Mouse (Mus musculus) intestine, embryonic 14.5 days (tissue): ENCODE measurements around the gene Pdss2. TPM values are rescaled to one million over a fixed set of nuclear protein-coding genes. Genes with fewer than 3 reads are reported as not detected.
"Not testable (repeated sequence)": the region's sequence is repeated elsewhere in the genome, so short reads cannot be mapped to it uniquely, and the experiment has no call there.

Source experiments
- ATAC-seq: fragments of 200-750 bp; cut with Nextera tagmentation; replicated peaks from 2 replicates; pipeline ENCODE4 v1.8.0; 2017; ENCODE audit warnings: low read depth, moderate number of reproducible peaks, moderate TSS enrichment, moderate library complexity; ENCODE audit not compliant: low FRiP score, low TSS enrichment
- DNase-seq: peaks from one replicate; pipeline ENCODE4 v3.0.0-alpha.2; 2018; ENCODE audit warnings: low spot score
- H3K27ac ChIP-seq: fragments of 300-500 bp; sonication (generic); 2 replicates; pipeline ENCODE4 v1.5.1; 2014; ENCODE audit warnings: low read depth, mild to moderate bottlenecking, control low read depth
- H3K27me3 ChIP-seq: fragments of 300-500 bp; sonication (generic); replicated peaks from 2 replicates; pipeline ENCODE4 v1.6.1; 2014; ENCODE audit warnings: low read length, control low read depth; ENCODE audit not compliant: control insufficient read depth, insufficient read depth
- H3K36me3 ChIP-seq: fragments of 300-500 bp; sonication (generic); 2 replicates; pipeline ENCODE4 v1.6.1; 2014; ENCODE audit warnings: low read length, control low read depth; ENCODE audit not compliant: control insufficient read depth, insufficient read depth
- H3K4me1 ChIP-seq: fragments of 300-500 bp; sonication (generic); replicated peaks from 2 replicates; pipeline ENCODE4 v1.6.1; 2014; ENCODE audit warnings: low read length, control low read depth, mixed read lengths; ENCODE audit not compliant: control insufficient read depth, insufficient read depth
- H3K4me2 ChIP-seq: fragments of 300-500 bp; sonication (generic); 2 replicates; pipeline ENCODE4 v1.6.1; 2014; ENCODE audit warnings: low read length
- H3K4me3 ChIP-seq: fragments of 300-500 bp; sonication (generic); 2 replicates; pipeline ENCODE4 v1.5.1; 2014; ENCODE audit warnings: low read depth, low read length, control low read depth, mixed read lengths
- H3K9ac ChIP-seq: fragments of 300-500 bp; sonication (generic); 2 replicates; pipeline ENCODE4 v1.6.1; 2014; ENCODE audit warnings: mild to moderate bottlenecking, low read length
- H3K9me3 ChIP-seq: fragments of 300-500 bp; sonication (generic); 2 replicates; pipeline ENCODE4 v1.6.1; 2016; ENCODE audit warnings: low read length, control low read depth; ENCODE audit not compliant: control insufficient read depth
- WGBS: fragments of 180-500 bp; shearing (Covaris S2); extraction: QIAGEN DNeasy Blood & Tissue Kit; methylation state at CpG from one replicate; pipeline ENCODE4 v1.1.7; 2014; 5-methylcytosine and 5-hydroxymethylcytosine counted together
- polyA plus RNA-seq: library from polyadenylated mRNA; unstranded; fragments of >200 nt; fragmentation: Nextera tagmentation; extraction: Ambion mirVana; gene quantifications from 2 replicates; pipeline ENCODE4 v1.2.1, GENCODE M21; 2014

The Pdss2 gene
- polyA plus RNA-seq, 1 experiment from 2014 or later: 12.2 TPM

- Histone ChIP-seq H3K36me3 (no peaks in the 10 kb centered on the region), H3K27ac (no peak overlapping the region), H3K27me3 (no peaks in the 10 kb centered on the region), H3K9me3 (no peaks in the 10 kb centered on the region), H3K4me3 (no peak overlapping the region), H3K4me2 (no peak overlapping the region), H3K9ac (no peak overlapping the region), H3K4me1 (peaks cover 8% of the 10 kb centered on the region; the same call in 1 of the 2 replicates)
- DNase-seq: no peak
- no peak for ATAC-seq
- 30% methylated on average over 4 of the region's 4 CpGs for WGBS
Observed at GRCm38 (mm10) chr10:43252324-43252723, 31.0 kb downstream of the Pdss2 start.

DNA sequence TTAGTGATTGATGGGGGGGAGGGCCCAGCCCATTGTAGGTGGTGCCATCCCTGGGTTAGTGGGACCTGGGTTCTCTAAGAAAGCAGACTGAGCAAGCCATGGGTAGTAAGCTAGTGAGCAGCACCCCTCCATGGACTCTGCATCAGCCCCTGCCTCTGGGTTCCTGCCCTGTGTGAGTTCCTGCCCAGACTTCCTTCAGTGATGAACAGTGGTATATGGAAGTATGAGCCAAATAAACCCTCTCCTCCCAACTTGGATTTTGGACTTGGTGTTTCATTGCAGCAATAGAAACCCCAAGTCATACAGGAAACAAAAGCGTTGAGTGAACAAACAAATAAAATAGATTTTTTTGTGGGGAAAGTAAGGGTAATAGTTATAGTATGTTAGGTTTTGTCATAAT is 35.7 kb downstream of the Pdss2 start:
- not testable (repeated sequence) for H3K4me3 ChIP-seq, H3K27me3 ChIP-seq, H3K36me3 ChIP-seq, ATAC-seq, H3K27ac ChIP-seq, H3K4me1 ChIP-seq, H3K9ac ChIP-seq, H3K9me3 ChIP-seq, H3K4me2 ChIP-seq, DNase-seq
- no CpG with 5 or more reads among the region's 1 CpGs for WGBS

DNA sequence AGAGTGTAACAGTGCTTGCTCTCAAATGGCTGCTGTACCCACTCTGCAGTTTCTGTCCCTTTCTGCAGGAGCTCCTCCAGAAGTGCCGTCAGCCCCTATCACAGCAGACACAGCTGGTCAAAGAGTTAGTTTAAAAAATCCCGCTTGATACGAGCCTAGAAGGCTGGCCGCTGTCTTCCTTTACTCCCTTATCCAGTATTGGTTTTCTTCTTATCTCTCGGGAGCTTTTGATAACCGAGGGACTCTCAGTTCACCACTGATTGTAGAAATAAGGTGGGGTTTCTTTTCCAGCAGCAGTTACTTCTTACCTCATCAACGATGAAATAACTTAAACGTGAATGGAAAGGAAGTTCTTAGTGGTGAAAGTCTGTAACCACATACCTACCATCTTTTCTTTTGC is 36.2 kb downstream of the Pdss2 start:
- not testable (repeated sequence) for H3K4me2 ChIP-seq, DNase-seq, ATAC-seq

GRCm38 (mm10) chr10:43271318-43271717 is 50.0 kb downstream of the Pdss2 start:
- 77% methylated on average over 2 of the region's 2 CpGs for WGBS
- no peak overlapping the region for H3K4me3 ChIP-seq
- no peak overlapping the region for H3K27ac ChIP-seq
- no peak for DNase-seq
- ATAC-seq: no peak
- H3K27me3 ChIP-seq: no peaks in the 10 kb centered on the region
- H3K9me3 ChIP-seq: no peaks in the 10 kb centered on the region
- no peak overlapping the region for H3K4me2 ChIP-seq
- H3K36me3 ChIP-seq: no peaks in the 10 kb centered on the region
- no peak overlapping the region for H3K9ac ChIP-seq
- no peaks in the 10 kb centered on the region for H3K4me1 ChIP-seq

More for the DNA sequence above, 36.2 kb downstream of the Pdss2 start:
- not testable (repeated sequence) for H3K9me3 ChIP-seq, H3K27me3 ChIP-seq, H3K4me1 ChIP-seq, H3K36me3 ChIP-seq, H3K9ac ChIP-seq, H3K4me3 ChIP-seq, H3K27ac ChIP-seq
- 65% methylated on average over 8 of the region's 8 CpGs for WGBS

- H3K36me3 ChIP-seq: no peaks in the 10 kb centered on the region
- DNase-seq: no peak
- H3K27ac ChIP-seq: no peak overlapping the region
- peaks cover 8% of the 10 kb centered on the region for H3K4me1 ChIP-seq
- H3K9ac ChIP-seq: no peak overlapping the region
- no peak overlapping the region for H3K4me3 ChIP-seq
- H3K27me3 ChIP-seq: no peaks in the 10 kb centered on the region
- no peak overlapping the region for H3K4me2 ChIP-seq
- WGBS: 83% methylated on average over 4 of the region's 4 CpGs
- ATAC-seq: no peak
- no peaks in the 10 kb centered on the region for H3K9me3 ChIP-seq
Observed at GRCm38 (mm10) chr10:43272381-43272780, 51.1 kb downstream of the Pdss2 start.

DNA sequence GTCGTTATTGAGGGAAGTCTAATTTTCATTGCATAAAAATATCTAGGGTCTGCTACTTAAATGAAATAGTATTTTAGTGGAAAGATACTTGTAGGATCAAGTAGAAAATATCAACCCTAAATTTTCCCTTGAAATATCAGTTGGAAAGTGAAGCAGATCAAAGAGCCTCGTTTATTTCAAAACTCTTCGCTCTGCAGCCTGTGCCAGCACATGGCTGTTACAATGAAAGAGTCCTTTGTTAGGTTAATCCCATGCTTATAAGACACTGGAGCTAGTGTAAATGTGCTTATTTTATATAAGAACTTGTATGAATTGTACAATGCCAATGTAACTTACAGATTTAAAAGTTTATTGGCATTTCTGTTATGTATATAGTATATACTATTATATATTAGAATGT is 51.8 kb downstream of the Pdss2 start:
- no peaks in the 10 kb centered on the region for H3K36me3 ChIP-seq
- H3K4me2 ChIP-seq: no peak overlapping the region
- H3K9me3 ChIP-seq: no peaks in the 10 kb centered on the region
- H3K27ac ChIP-seq: no peak overlapping the region
- ATAC-seq: no peak
- no peak overlapping the region for H3K9ac ChIP-seq
- 85% methylated on average over 3 of the region's 3 CpGs for WGBS
- H3K4me3 ChIP-seq: no peak overlapping the region
- no peaks in the 10 kb centered on the region for H3K27me3 ChIP-seq
- H3K4me1 ChIP-seq: peaks cover 14% of the 10 kb centered on the region
- DNase-seq: no peak

- H3K27me3 ChIP-seq: no peaks in the 10 kb centered on the region
- no peak for ATAC-seq
- H3K4me1 ChIP-seq: peaks cover 15% of the 10 kb centered on the region
- no peaks in the 10 kb centered on the region for H3K36me3 ChIP-seq
- no peak for DNase-seq
- H3K4me3 ChIP-seq: no peak overlapping the region
- no peaks in the 10 kb centered on the region for H3K9me3 ChIP-seq
- no peak overlapping the region for H3K27ac ChIP-seq
- no peak overlapping the region for H3K9ac ChIP-seq
- 78% methylated on average over 5 of the region's 5 CpGs for WGBS
- H3K4me2 ChIP-seq: no peak overlapping the region
Observed at GRCm38 (mm10) chr10:43275446-43275845, 54.2 kb downstream of the Pdss2 start.

DNA sequence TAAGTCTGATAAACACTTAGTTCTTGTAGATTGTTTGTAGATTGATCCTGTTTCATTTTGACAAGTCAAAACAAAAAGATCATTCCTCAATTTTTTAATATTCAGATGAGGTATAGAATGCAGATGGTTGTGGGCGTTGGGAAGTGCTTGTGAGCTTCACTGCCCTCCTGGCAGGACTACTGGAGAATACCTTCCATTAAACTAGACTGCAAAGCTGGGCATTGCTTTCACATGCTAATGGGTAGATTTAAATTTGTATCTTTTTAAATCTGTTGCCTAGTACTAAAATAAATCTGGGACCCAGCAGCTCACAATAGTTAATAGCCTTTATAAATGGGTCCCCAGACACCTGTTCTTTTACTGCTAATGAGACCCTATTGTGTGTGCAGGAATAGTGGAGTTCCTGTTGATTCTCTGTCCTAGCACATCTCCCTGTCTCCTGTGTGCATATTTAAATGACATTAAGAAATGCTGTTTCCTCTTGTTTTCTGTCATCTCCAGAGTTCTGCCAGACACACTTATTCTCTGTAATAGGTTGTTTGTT is 54.9 kb downstream of the Pdss2 start:
- ATAC-seq (no peak), DNase-seq (no peak)
- Histone ChIP-seq H3K27me3 (no peaks in the 10 kb centered on the region), H3K9ac (no peak overlapping the region), H3K9me3 (no peaks in the 10 kb centered on the region), H3K27ac (no peak overlapping the region), H3K4me3 (no peak overlapping the region), H3K4me2 (no peak overlapping the region), H3K36me3 (no peaks in the 10 kb centered on the region), H3K4me1 (peaks cover 15% of the 10 kb centered on the region)
- 95% methylated on average over 1 of the region's 1 CpGs for WGBS

DNA sequence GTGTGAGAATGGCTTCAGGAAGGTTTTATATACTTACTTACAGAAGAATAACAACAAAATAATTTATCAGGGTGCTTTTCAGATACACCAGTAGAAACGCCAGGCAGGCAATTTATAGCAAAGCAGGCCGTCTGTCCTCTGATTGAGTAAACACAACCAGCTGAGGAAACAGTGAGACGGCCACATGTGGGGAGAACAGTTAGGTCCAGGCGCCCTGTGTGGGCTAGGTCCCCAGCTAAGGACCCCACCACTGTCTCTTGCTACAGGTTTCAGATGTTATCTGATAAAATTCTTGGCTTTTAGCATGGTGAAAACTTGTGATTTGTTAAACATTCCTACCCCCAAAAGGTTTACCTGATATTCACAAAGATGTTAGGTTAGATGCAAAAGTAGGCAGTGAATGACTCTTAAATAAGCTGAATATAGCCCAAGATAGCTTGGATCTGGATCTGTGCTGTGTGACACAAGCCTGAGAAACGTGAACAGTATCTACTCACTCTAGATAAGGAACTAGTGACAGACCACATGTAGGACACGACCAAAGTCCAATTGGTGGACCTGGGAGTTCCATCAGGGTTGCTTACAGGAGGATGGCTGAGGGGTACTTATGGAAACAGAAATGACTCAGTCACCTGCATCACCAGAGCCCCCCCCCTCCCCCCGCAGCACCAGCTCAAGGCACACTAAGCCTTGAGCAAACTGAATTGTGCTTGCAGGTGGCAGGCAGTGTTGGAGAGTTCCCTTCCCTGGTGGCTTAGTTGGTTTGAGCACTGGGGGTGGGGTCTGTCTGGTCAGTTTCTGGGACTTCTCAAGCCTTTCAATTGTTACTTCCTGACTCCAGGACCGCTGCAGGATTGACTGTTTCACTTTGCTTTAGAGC is 56.2 kb downstream of the Pdss2 start:
- Histone ChIP-seq H3K9ac (no peak overlapping the region), H3K36me3 (no peaks in the 10 kb centered on the region), H3K4me1 (peaks cover 15% of the 10 kb centered on the region), H3K4me3 (no peak overlapping the region), H3K27me3 (no peaks in the 10 kb centered on the region), H3K9me3 (no peaks in the 10 kb centered on the region), H3K27ac (no peak overlapping the region), H3K4me2 (no peak overlapping the region)
- ATAC-seq: peak; percentile 71
- no peak for DNase-seq
- WGBS: 38% methylated on average over 8 of the region's 8 CpGs
